Mouse (Mus musculus) kidney, adult 2 months (tissue): ENCODE measurements at regions not wholly inside any gene's neighbourhood (a gene's known extent, or its start where the extent isn't known, plus 50 kb on each side); places are given as distances from the start of the nearest gene placed in this dataset.

Experiments used
- CTCF ChIP-seq: fragments of 200-500 bp; conservative IDR thresholded peaks from 2 replicates; pipeline ENCODE4 v1.5.1; 2011; ENCODE audit warnings: low read depth, mild to moderate bottlenecking, control low read depth, low read length, moderate library complexity, mixed read lengths; ENCODE audit not compliant: insufficient read depth, insufficient read length
- POLR2A ChIP-seq: fragments of 200-500 bp; IDR thresholded peaks from one replicate; pipeline ENCODE4 v1.6.1; 2011; ENCODE audit warnings: low read depth, low read length, control low read depth

GRCm38 (mm10) chr8:116435268-116435980 is 69.3 kb upstream of the Dynlrb2 start:
- TF ChIP-seq POLR2A (no peak), CTCF (no peak)
